Mouse (Mus musculus) liver, adult 2 months (tissue): ENCODE data around the gene Btbd3. TPM values are rescaled to one million over a fixed set of nuclear protein-coding genes. Genes with fewer than 3 reads are reported as not detected.

ENCODE experiments used
- DNase-seq: peaks from one replicate; pipeline ENCODE4 v3.0.0-alpha.2; 2011; ENCODE audit warnings: low read depth, low spot score; ENCODE audit errors: extremely low read depth
- H3K27ac ChIP-seq: fragments of 200-500 bp; replicated peaks from 2 replicates; pipeline ENCODE4 v1.5.1; 2012; ENCODE audit warnings: low read depth, mild to moderate bottlenecking, control low read depth, inconsistent platforms, low read length; ENCODE audit not compliant: insufficient read depth
- H3K27me3 ChIP-seq: fragments of 200-500 bp; 2 replicates; pipeline ENCODE4 v1.6.1; 2012; ENCODE audit warnings: mild to moderate bottlenecking, moderate library complexity, low read length, inconsistent platforms; ENCODE audit not compliant: control insufficient read depth, insufficient read depth
- H3K36me3 ChIP-seq: fragments of 200-500 bp; 2 replicates; pipeline ENCODE4 v1.6.1; 2012; ENCODE audit warnings: low read length, inconsistent platforms; ENCODE audit not compliant: control insufficient read depth, insufficient read depth
- H3K4me1 ChIP-seq: fragments of 200-500 bp; 2 replicates; pipeline ENCODE4 v1.6.1; 2011; ENCODE audit warnings: low read length; ENCODE audit not compliant: control insufficient read depth, insufficient read depth
- H3K4me3 ChIP-seq: fragments of 200-500 bp; 2 replicates; pipeline ENCODE4 v1.5.1; 2011; ENCODE audit warnings: low read depth, mild to moderate bottlenecking, control low read depth, low read length, moderate library complexity; ENCODE audit not compliant: insufficient read depth
- H3K79me2 ChIP-seq: fragments of 200-500 bp; 2 replicates; pipeline ENCODE4 v1.6.1; 2012; ENCODE audit warnings: inconsistent platforms, mild to moderate bottlenecking, low read length, moderate library complexity; ENCODE audit not compliant: control insufficient read depth, insufficient read depth
- H3K9ac ChIP-seq: fragments of 200-500 bp; 2 replicates; pipeline ENCODE4 v1.6.1; 2012; ENCODE audit warnings: low read depth, mild to moderate bottlenecking, control low read depth, inconsistent platforms, low read length
- CTCF ChIP-seq: fragments of 200-500 bp; IDR thresholded peaks from 2 replicates; pipeline ENCODE4 v1.5.1; 2011; ENCODE audit warnings: low read depth, low read length, control low read depth
- POLR2A ChIP-seq: fragments of 200-500 bp; IDR thresholded peaks from 2 replicates; pipeline ENCODE4 v1.6.1; 2011; ENCODE audit warnings: low read length, control low read depth; ENCODE audit not compliant: insufficient read depth; ENCODE audit errors: extremely low read depth
- WGBS: fragments of 180-500 bp; shearing (Covaris S2); methylation state at CpG from one replicate; pipeline ENCODE4 v1.1.7; 2018; 5-methylcytosine and 5-hydroxymethylcytosine counted together
- polyA plus RNA-seq: library from polyadenylated mRNA; depleted of rRNA; stranded (reverse); fragments of >200 nt; gene quantifications from 2 replicates; pipeline ENCODE4 v1.2.3, GENCODE M21; 2012
- total RNA-seq: library from RNA; depleted of rRNA; stranded (reverse); fragments of >200 nt; gene quantifications from 2 replicates; pipeline ENCODE4 v1.2.3, GENCODE M21; 2014

The Btbd3 gene
- total and polyA plus RNA-seq, 2 experiments = 1.4 to 2.7 TPM

GRCm38 (mm10) chr2:138612361-138612760, 356.0 kb downstream of the Btbd3 start:
- Histone ChIP-seq H3K36me3 (no peaks in the 10 kb centered on the region), H3K4me3 (no peak overlapping the region), H3K79me2 (no peaks in the 10 kb centered on the region), H3K4me1 (no peaks in the 10 kb centered on the region), H3K9ac (no peak overlapping the region), H3K27ac (no peak overlapping the region), H3K27me3 (no peaks in the 10 kb centered on the region)
- no peak for DNase-seq
- no peak for TF ChIP-seq CTCF
- TF ChIP-seq POLR2A = no peak

DNA sequence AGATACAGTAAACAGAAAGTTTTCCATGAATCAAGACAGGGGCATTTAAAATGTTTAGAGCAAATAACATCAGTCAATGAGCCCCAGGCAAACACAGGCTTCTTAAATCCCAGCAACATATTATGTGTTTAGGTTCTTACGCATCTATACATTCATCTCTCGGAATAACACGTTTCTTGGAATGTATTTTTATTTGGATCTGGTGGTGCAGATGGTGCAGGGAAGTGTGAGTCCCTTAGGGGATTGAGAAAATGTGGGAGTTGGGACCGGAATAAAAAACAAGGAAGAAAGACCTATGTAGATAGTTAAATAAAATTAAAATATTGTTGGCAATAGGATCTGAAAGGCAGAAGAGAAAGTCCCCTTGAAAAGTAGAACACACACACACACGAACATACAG, 361.1 kb downstream of the Btbd3 start:
- no peaks in the 10 kb centered on the region for H3K27me3 ChIP-seq
- DNase-seq = no peak
- WGBS = 86% methylated on average over 5 of the region's 5 CpGs
- no peak overlapping the region for H3K9ac ChIP-seq
- H3K79me2 ChIP-seq = no peaks in the 10 kb centered on the region
- no peaks in the 10 kb centered on the region for H3K4me1 ChIP-seq
- no peak overlapping the region for H3K27ac ChIP-seq
- TF ChIP-seq CTCF = no peak
- no peak for TF ChIP-seq POLR2A
- no peaks in the 10 kb centered on the region for H3K36me3 ChIP-seq
- H3K4me3 ChIP-seq = no peak overlapping the region
